Mouse (Mus musculus): Measurements from ENCODE around the gene Ccdc194.

The Ccdc194 gene

GRCm38 (mm10) chr8:71507589-71508104 lies 17.9 kb downstream of the Ccdc194 start:
- DNase-seq: peak; percentile 90

GRCm38 (mm10) chr8:71505979-71506378 lies 19.5 kb downstream of the Ccdc194 start:
- DNase-seq: no peak

GRCm38 (mm10) chr8:71505326-71505725 lies 20.2 kb downstream of the Ccdc194 start:
- DNase-seq: no peak

GRCm38 (mm10) chr8:71504349-71504748 lies 21.2 kb downstream of the Ccdc194 start:
- no peak for DNase-seq

- peak; percentile 78 for DNase-seq
Observed at GRCm38 (mm10) chr8:71498816-71499690, 26.5 kb downstream of the Ccdc194 start.

- peak; percentile 76 for DNase-seq
Observed at GRCm38 (mm10) chr8:71497881-71498501, 27.5 kb downstream of the Ccdc194 start.

GRCm38 (mm10) chr8:71497077-71497645 lies 28.4 kb downstream of the Ccdc194 start:
- DNase-seq: no peak

- DNase-seq: peak; percentile 96
Observed at GRCm38 (mm10) chr8:71496481-71496880, 29.0 kb downstream of the Ccdc194 start.

GRCm38 (mm10) chr8:71495811-71496210 lies 29.7 kb downstream of the Ccdc194 start:
- peak; percentile 57 for DNase-seq

- DNase-seq: peak; percentile 91
Observed at GRCm38 (mm10) chr8:71495039-71495438, 30.5 kb downstream of the Ccdc194 start.

GRCm38 (mm10) chr8:71488454-71488853 lies 37.1 kb downstream of the Ccdc194 start:
- peak; percentile 93 for DNase-seq

- DNase-seq: peak; percentile 90
Observed at GRCm38 (mm10) chr8:71487691-71488445, 37.6 kb downstream of the Ccdc194 start, which contains the start of gene Gtpbp3. TSS of gene Gtpbp3 (plus strand) at chr8:71488103.

GRCm38 (mm10) chr8:71486136-71486529 lies 39.4 kb downstream of the Ccdc194 start:
- no peak for DNase-seq

GRCm38 (mm10) chr8:71485142-71486135 lies 40.1 kb downstream of the Ccdc194 start, which contains the start of gene Ano8:
TSS of gene Ano8 (minus strand) at chr8:71485963.
- peak; percentile 90 for DNase-seq

- DNase-seq: no peak
Observed at GRCm38 (mm10) chr8:71484736-71485135, 40.8 kb downstream of the Ccdc194 start.

GRCm38 (mm10) chr8:71483932-71484331 lies 41.6 kb downstream of the Ccdc194 start:
- DNase-seq: peak; percentile 73

GRCm38 (mm10) chr8:71478943-71479342 lies 46.6 kb downstream of the Ccdc194 start:
- DNase-seq: no peak

GRCm38 (mm10) chr8:71477196-71477845 lies 48.2 kb downstream of the Ccdc194 start:
- no peak for DNase-seq

- DNase-seq: peak; percentile 90
Observed at GRCm38 (mm10) chr8:71476099-71476940, 49.2 kb downstream of the Ccdc194 start.

GRCm38 (mm10) chr8:71475702-71476075 lies 49.8 kb downstream of the Ccdc194 start:
- DNase-seq: no peak

Measured in kidney, postnatal 14 days (tissue).